Mouse (Mus musculus) embryonic facial prominence, embryonic 15.5 days (tissue): ENCODE measurements around the gene Eea1. TPM values are rescaled to one million over a fixed set of nuclear protein-coding genes. Genes with fewer than 3 reads are reported as not detected.

Experiments
- ATAC-seq: fragments of 200-750 bp; cut with Nextera tagmentation; 2 replicates; pipeline ENCODE4 v1.8.0; 2017; ENCODE audit warnings: low read depth, moderate TSS enrichment; ENCODE audit not compliant: insufficient number of reproducible peaks, low FRiP score, low TSS enrichment
- H3K27ac ChIP-seq: fragments of 300-500 bp; sonication (generic); replicated peaks from 2 replicates; pipeline ENCODE4 v1.5.1; 2015; ENCODE audit warnings: mild to moderate bottlenecking, inconsistent platforms
- H3K27me3 ChIP-seq: fragments of 300-500 bp; sonication (generic); 2 replicates; pipeline ENCODE4 v1.6.1; 2015; ENCODE audit warnings: inconsistent platforms
- H3K36me3 ChIP-seq: fragments of 300-500 bp; sonication (generic); 2 replicates; pipeline ENCODE4 v1.6.1; 2015; ENCODE audit warnings: mild to moderate bottlenecking, inconsistent platforms
- H3K4me1 ChIP-seq: fragments of 300-500 bp; sonication (generic); 2 replicates; pipeline ENCODE4 v1.6.1; 2015; ENCODE audit warnings: inconsistent platforms
- H3K4me2 ChIP-seq: fragments of 300-500 bp; sonication (generic); replicated peaks from 2 replicates; pipeline ENCODE4 v1.6.1; 2015; ENCODE audit warnings: mild to moderate bottlenecking, inconsistent platforms
- H3K4me3 ChIP-seq: fragments of 300-500 bp; sonication (generic); replicated peaks from 2 replicates; pipeline ENCODE4 v1.5.1; 2015; ENCODE audit warnings: mild to moderate bottlenecking, inconsistent platforms
- H3K9ac ChIP-seq: fragments of 300-500 bp; sonication (generic); 2 replicates; pipeline ENCODE4 v1.6.1; 2015; ENCODE audit warnings: inconsistent platforms
- H3K9me3 ChIP-seq: fragments of 300-500 bp; sonication (generic); replicated peaks from 2 replicates; pipeline ENCODE4 v1.6.1; 2016; ENCODE audit warnings: inconsistent platforms
- WGBS: fragments of 180-500 bp; shearing (Covaris S2); methylation state at CpG from one replicate; pipeline ENCODE4 v1.1.7; 2015; 5-methylcytosine and 5-hydroxymethylcytosine counted together
- polyA plus RNA-seq: library from polyadenylated mRNA; unstranded; fragments of >200 nt; fragmentation: Nextera tagmentation; extraction: Ambion mirVana; gene quantifications from 2 replicates; pipeline ENCODE4 v1.2.1, GENCODE M21; 2015

The Eea1 gene
- polyA plus RNA-seq: 22.8 and 23.5 TPM in 2 replicates

DNA sequence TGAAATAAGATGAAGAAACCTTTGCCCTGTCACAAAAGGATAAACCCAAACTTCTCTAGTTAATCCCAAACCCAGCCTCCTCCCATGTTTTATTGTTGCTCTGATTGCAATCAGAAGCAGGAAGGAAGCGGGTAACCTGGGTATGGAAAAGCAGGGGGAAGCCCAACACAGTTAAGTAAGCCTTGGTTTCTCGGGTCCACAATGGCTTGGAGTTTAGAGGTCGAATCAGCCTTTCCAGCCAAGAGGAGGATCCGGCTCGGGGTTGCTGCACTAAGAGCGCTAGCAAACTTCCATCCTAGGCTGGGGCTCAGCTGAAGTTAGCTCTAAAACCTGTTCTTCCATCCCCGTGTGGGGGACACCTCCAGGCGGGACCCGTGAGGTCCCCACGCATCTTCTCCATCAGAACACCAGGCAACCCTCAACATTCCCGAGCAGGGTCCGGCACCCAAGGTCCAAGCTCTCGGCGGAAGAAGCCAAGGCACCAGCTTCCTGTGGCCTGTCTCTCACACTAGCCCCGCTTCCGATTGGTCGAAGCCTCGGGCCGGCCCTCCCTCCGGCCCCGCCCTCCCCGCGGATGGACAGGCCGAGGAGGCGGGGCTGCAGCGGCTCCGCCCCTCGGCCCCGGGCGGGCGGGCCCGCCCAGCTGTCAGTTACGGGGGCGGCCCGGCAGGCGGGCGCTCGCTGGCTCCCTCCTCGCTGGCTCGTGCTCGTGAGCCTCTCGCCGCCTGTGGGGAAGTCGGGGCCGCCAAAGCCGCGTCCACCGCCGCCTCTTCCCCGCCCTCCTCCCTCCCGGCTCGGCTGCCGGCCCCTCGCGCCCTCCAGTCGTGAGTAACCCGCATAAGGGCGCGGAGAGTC is at the start of gene Eea1:
Gene Eea1 (plus strand): TSS at position 605 of the 855 bp plus-strand sequence.
- peak within 1 kb of the TSS; percentile 72 for H3K4me2 ChIP-seq
- no peaks in the 10 kb centered on the region for H3K9me3 ChIP-seq
- peak within 1 kb of the TSS; percentile 81 for H3K9ac ChIP-seq
- H3K4me3 ChIP-seq: peak within 1 kb of the TSS; percentile 92
- H3K4me1 ChIP-seq: peaks cover 17% of the 10 kb centered on the region
- no peaks in the 10 kb centered on the region for H3K36me3 ChIP-seq
- no peaks in the 10 kb centered on the region for H3K27me3 ChIP-seq
- peak within 1 kb of the TSS; percentile 94 for H3K27ac ChIP-seq
- WGBS: 1% methylated on average over 51 of the region's 59 CpGs
- peak; percentile 98 for ATAC-seq

DNA sequence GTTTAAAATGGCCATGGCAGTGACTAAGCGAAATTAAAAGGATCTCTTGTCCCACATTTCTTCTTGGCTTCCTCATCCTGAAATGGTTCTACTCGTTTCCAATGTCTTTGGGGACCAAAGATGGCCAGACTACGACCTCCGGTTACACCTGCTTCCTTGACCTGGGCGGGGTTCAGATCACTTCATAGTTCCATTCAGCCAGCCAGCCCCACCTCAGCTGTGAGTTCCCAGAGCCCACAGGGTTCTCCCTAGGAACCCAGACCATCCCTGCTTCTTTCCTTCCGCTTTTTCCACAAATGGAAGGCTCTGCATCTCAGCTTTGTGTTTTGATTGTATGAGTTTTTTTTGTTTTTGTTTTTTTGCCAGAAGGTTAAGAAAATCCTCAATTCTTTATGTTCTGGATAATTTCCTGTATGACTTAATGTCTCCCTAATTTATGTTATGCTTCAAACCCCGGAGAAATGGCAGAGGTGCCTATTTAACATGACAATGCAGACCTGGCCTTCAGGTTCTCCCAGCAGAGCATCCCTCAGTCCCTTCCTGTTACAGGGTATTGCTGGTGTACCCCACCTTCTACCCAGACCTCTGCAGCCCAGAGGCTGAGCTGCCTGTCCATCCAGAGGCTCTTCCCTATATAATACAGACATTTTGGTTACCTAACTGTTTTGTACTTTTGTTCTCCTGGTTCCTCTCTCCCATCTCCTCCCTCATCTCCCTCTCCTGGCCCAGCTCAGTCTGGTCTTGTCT is 49.1 kb upstream of the Eea1 start:
- Histone ChIP-seq H3K4me3 (no peak overlapping the region), H3K4me1 (no peaks in the 10 kb centered on the region), H3K4me2 (no peak overlapping the region), H3K27me3 (no peaks in the 10 kb centered on the region), H3K9ac (no peak overlapping the region), H3K36me3 (no peaks in the 10 kb centered on the region), H3K27ac (no peak overlapping the region), H3K9me3 (no peaks in the 10 kb centered on the region)
- 73% methylated on average over 7 of the region's 7 CpGs for WGBS
- no peak for ATAC-seq

DNA sequence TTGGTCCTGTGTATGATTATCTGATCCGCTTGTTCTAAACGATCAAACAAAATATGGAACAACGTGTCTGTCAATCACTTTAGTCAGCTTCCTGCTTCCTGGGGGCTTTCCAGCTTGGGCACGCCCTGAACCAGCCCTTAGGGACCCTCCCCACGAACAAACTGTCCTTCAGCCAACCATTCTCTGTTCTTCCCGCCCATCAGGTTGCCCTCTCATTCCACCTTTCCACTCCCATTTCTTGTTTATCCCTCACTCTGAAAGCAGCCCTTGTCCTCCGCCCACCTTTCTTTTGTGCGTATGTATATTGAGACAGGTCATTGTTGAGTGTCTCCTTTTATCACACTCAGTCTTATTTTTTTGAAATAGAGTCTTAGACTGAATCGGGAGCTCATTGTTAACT is 48.3 kb upstream of the Eea1 start:
- Histone ChIP-seq H3K27me3 (no peaks in the 10 kb centered on the region), H3K36me3 (no peaks in the 10 kb centered on the region), H3K9me3 (no peaks in the 10 kb centered on the region), H3K27ac (no peak overlapping the region), H3K4me3 (no peak overlapping the region), H3K4me2 (no peak overlapping the region), H3K9ac (no peak overlapping the region), H3K4me1 (no peaks in the 10 kb centered on the region)
- 68% methylated on average over 9 of the region's 9 CpGs for WGBS
- ATAC-seq: no peak

DNA sequence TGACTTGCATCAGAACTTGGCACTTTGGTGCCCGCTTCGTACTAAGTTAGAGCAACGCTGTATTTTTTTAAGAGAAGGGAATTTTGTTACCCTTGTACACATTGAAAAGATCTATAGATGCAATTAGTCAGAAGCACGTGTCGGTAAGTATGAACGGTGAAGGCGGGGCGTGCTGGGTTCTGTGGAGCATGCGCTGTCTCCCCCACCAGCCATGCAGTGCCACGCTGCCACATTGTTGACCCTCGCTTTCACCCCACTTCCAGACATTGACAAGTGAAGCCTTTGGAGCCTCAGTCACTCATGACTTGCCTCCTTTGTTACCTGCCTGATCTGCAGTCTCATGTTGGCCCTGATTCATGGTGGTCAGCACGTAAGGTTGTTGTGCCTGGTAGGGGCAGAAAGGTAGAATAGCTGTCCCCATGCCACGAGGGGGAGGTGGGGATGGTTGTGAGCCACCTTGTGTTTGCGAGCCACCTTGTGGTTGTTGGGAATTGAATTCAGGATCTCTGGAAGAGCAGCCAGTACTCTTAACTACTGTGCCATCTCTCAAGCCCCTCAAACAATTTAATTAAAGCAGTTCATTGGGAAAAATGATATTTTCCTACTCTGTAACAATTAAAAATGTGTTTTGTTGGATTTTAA is 47.0 kb upstream of the Eea1 start:
- ATAC-seq: no peak
- no peaks in the 10 kb centered on the region for H3K36me3 ChIP-seq
- H3K4me1 ChIP-seq: no peaks in the 10 kb centered on the region
- H3K4me2 ChIP-seq: no peak overlapping the region
- 87% methylated on average over 14 of the region's 14 CpGs for WGBS
- H3K4me3 ChIP-seq: no peak overlapping the region
- no peaks in the 10 kb centered on the region for H3K9me3 ChIP-seq
- H3K27ac ChIP-seq: no peak overlapping the region
- no peak overlapping the region for H3K9ac ChIP-seq
- H3K27me3 ChIP-seq: no peaks in the 10 kb centered on the region

DNA sequence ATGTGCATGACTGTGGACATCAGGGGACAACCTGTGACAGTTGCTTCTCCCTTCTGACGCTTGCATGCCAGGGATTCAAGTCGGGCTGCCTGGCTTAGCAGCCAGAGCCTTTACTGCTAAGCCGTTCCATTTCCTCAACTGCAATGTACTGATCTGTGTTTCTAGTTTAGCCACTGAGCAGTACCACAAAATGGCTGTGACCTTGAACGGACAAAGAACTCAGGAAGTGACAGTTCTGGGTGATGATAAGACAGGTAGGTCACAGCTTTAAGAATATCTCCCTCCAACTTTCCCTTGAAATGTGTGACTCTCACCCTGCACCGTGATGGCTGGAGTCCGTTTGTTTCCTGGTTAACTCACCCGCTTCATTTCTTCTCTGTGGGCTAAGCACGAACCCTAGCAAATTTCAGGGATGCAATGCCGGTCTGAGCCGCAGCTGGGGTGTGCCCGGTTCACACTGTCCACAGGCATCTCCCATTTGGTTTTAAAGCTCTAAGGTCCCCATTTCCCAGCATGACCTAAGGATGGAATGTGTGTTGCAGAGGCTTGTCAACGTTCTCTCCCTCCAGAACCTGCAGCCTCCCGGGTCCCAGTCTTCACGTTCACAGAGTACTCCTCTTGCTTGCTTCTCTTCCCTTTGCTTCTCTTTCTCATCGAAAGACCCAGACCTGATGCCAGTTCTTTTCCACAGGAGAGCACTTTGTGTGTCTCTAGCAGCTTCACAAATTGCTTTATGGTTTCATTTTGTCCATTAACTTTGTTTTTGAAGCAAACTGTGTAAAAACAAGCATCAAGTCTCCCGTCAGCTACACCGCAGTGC is 46.2 kb upstream of the Eea1 start:
- Histone ChIP-seq H3K9ac (no peak overlapping the region), H3K4me3 (peak overlapping the region; percentile 34), H3K4me2 (peak overlapping the region; percentile 47), H3K36me3 (no peaks in the 10 kb centered on the region), H3K27ac (no peak overlapping the region), H3K4me1 (no peaks in the 10 kb centered on the region), H3K9me3 (no peaks in the 10 kb centered on the region), H3K27me3 (no peaks in the 10 kb centered on the region)
- 31% methylated on average over 17 of the region's 17 CpGs for WGBS
- ATAC-seq: no peak

DNA sequence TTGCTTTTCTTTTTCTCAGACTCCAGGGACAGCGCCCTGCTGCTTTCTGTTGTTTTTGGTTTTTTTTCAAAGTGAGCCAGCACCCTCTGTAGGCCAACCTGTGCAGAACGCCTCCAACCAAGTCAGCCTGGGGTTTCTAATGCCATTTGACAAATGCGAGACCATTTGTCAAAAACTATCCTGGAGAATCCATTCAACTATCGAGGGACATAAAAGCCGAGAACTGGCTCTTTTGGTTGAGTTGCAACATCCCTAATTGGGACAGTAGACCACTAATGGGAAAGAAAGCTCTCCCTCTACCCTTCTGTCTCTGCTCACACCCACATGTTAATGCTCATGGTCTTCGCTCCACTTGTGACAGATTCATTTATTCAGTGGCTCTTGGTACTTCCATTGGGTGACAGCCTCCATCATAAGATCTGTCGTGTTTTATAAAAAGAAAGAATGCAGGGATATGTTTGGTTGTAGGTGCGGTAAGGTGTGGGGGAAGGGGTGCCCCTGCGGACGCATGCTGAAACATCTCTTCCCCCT is 45.5 kb upstream of the Eea1 start:
- H3K9ac ChIP-seq: no peak overlapping the region
- no peaks in the 10 kb centered on the region for H3K27me3 ChIP-seq
- H3K4me2 ChIP-seq: peak overlapping the region; percentile 47
- peak overlapping the region; percentile 34 for H3K4me3 ChIP-seq
- ATAC-seq: peak; percentile 69; the same call in 1 of the 2 replicates
- H3K27ac ChIP-seq: no peak overlapping the region
- H3K4me1 ChIP-seq: no peaks in the 10 kb centered on the region
- no peaks in the 10 kb centered on the region for H3K36me3 ChIP-seq
- H3K9me3 ChIP-seq: no peaks in the 10 kb centered on the region
- 42% methylated on average over 10 of the region's 10 CpGs for WGBS

DNA sequence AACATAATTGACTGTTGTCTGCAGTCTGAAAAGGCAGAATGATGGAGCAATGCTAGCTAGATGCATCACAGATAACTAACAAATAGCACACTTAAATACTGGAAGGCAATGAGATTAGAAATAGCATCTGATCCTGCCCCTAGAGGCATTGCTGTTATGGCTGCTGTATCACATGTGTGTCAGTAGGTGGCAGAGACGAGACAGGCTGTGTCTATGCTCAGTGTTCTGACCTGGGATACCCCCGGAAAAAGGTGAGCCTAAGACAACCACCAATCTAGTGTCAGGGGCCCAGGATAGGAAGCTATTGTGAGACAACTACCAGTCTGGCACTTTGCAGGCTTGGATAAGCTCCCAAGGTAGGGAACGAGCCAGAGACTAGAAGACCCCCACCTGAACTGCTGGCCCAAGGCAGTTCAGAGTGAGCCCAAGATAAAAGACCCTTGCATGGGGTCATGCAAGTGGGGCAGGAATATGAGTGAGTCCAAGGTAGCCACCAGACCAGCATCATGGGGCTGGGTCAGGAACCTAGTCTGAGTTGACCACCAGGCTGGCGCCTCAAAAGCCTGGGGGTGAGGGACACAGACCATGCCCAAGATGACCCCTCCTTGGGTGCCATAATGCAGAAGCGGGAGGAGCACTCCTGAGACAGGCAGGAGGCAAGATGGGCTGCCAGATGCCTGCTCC is 41.8 kb upstream of the Eea1 start:
- no peaks in the 10 kb centered on the region for H3K4me1 ChIP-seq
- H3K4me2 ChIP-seq: no peak overlapping the region
- WGBS: 64% methylated on average over 5 of the region's 5 CpGs
- H3K4me3 ChIP-seq: no peak overlapping the region
- H3K9me3 ChIP-seq: no peaks in the 10 kb centered on the region
- no peaks in the 10 kb centered on the region for H3K36me3 ChIP-seq
- ATAC-seq: peak; percentile 34; the same call in 1 of the 2 replicates
- no peak overlapping the region for H3K9ac ChIP-seq
- H3K27ac ChIP-seq: no peak overlapping the region
- H3K27me3 ChIP-seq: no peaks in the 10 kb centered on the region

DNA sequence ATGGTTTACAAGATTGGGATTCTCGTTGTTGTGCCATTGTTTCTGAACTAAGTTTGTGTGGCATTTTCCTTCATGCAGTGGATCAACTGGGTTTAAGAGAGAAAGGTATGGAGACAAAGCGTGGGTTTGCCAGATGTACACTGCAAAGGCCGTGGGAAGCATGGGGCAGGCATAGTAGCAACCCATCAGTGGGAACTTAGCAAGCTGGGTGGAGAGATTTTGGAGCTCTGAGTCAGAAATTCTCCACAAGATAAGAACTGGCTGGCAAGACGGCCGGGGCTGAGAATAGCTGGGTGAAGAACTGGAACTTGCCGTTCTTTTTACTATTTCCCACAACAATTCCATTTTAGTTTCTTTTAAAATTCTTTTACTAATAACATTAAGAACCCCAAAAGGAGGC is 35.8 kb upstream of the Eea1 start:
- Histone ChIP-seq H3K9me3 (no peaks in the 10 kb centered on the region), H3K9ac (no peak overlapping the region), H3K36me3 (no peaks in the 10 kb centered on the region), H3K27me3 (no peaks in the 10 kb centered on the region), H3K4me3 (no peak overlapping the region), H3K4me1 (no peaks in the 10 kb centered on the region), H3K4me2 (no peak overlapping the region), H3K27ac (no peak overlapping the region)
- ATAC-seq: no peak
- WGBS: 74% methylated on average over 6 of the region's 6 CpGs

DNA sequence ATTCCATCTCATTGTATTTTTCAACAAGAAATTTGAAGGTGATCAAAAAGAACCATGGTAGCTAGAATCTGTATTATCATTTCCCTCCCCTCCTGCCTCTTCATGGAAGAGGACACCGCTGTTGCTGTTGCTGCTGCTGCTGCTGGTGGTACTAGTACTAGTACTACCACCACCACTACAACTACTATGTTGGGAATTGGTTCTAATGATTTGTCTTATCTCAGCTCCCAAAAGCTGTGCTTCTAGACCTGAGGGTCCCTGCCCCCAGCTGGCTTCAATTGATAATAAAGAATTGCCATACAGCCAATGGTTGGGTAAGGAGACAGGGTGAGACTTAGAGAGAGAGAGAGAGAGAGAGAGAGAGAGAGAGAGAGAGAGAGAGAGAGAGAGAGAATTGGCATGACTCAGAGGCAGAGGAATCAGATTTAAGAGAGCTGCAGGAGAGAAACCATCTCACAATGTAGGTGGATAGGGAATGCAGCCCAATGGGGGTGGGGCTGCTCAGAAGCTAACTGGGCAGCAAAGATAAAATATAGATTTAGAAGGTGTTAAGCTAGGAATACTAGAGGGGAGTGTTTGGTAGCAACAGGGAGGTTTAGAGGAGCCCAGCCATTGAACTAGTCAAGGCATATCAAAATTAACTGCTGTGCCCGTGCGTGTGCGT is 31.1 kb upstream of the Eea1 start:
- H3K9me3 ChIP-seq: no peaks in the 10 kb centered on the region
- H3K4me1 ChIP-seq: 0 out of 2 replicates have a peak, but pooled peaks cover 3% of the 10 kb centered on the region
- WGBS: 83% methylated on average over 4 of the region's 4 CpGs
- H3K9ac ChIP-seq: no peak overlapping the region
- no peak overlapping the region for H3K27ac ChIP-seq
- no peak for ATAC-seq
- H3K4me2 ChIP-seq: no peak overlapping the region
- no peaks in the 10 kb centered on the region for H3K27me3 ChIP-seq
- H3K4me3 ChIP-seq: no peak overlapping the region
- no peaks in the 10 kb centered on the region for H3K36me3 ChIP-seq

DNA sequence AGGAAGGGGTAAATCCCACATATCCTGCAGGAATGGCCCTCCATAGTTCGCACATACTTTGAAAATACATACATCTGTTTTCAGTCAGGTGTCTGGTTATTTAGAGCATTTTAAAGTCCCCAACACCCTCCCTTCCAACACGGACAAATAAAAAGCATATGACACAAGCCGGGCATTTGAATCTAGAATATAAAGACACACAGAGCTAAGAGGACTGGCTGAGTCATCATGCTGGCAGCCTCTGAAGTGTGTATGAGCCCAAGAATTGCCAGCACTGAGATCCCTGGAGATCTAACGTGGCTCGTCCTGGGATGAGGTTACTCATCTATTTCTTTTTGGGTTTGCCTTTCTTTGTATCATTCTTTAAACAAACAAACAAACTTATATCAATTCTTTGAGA is 29.4 kb upstream of the Eea1 start:
- ATAC-seq: no peak; the same call in 1 of the 2 replicates
- Histone ChIP-seq H3K9ac (no peak overlapping the region), H3K4me3 (no peak overlapping the region), H3K4me2 (no peak overlapping the region), H3K27me3 (no peaks in the 10 kb centered on the region), H3K9me3 (no peaks in the 10 kb centered on the region), H3K27ac (no peak overlapping the region), H3K36me3 (no peaks in the 10 kb centered on the region), H3K4me1 (0 out of 2 replicates have a peak, but pooled peaks cover 3% of the 10 kb centered on the region)
- 31% methylated on average over 5 of the region's 5 CpGs for WGBS
